In genomic region chr7:16819794-16820193, GRCm38 (mm10) we compare ENCODE assay signal across 13 mouse cellular contexts. TPM values are rescaled to one million over a fixed set of nuclear protein-coding genes. Genes with fewer than 3 reads are reported as not detected.
DNase-seq lines count a peak whose midpoint lies in the region; ATAC-seq and TF ChIP-seq lines count a peak whose summit lies in the region.
"Had no signal": no experiment of that assay in that cellular context is flagged by ENCODE, and none has a peak within 500 bp of the region (broad histone marks: within the 10 kb centered on the region; RNA-seq: fewer than 3 reads in every experiment).

No protein-coding gene starts in this region.

- TF ChIP-seq EP300 in stomach, postnatal 0 days (optimal IDR thresholded peaks at IDR 0.05) = no peak

- peaks cover 24% of the 10 kb centered on the region for H3K36me3 ChIP-seq in hindbrain, embryonic 12.5 days
- H3K36me3 ChIP-seq in hindbrain, embryonic 10.5 days = peaks cover 40% of the 10 kb centered on the region
- peaks cover 12% of the 10 kb centered on the region; the same call in 1 of the 2 replicates for H3K36me3 ChIP-seq in stomach, embryonic 15.5 days
- peaks cover 6% of the 10 kb centered on the region for H3K36me3 ChIP-seq in stomach, postnatal 0 days (ENCODE audit: control insufficient read depth, insufficient read depth, low read length)
- peaks cover 36% of the 10 kb centered on the region for H3K36me3 ChIP-seq in liver, embryonic 13.5 days

- H3K4me2 ChIP-seq in hindbrain, embryonic 12.5 days (replicated peaks) = no peak overlapping the region
- H3K4me2 ChIP-seq in stomach, embryonic 15.5 days = no peak overlapping the region
- H3K4me2 ChIP-seq in stomach, postnatal 0 days (replicated peaks; ENCODE audit: low read depth) = no peak overlapping the region
- H3K4me2 ChIP-seq in liver, embryonic 13.5 days = peak overlapping the region; percentile 88
- H3K4me2 ChIP-seq: embryonic facial prominence, embryonic 15.5 days had no signal

- TF ChIP-seq CTCF in stomach, postnatal 0 days (IDR thresholded peaks at IDR 0.05; ENCODE audit: low read depth) = no peak

- H3K27me3 ChIP-seq in hindbrain, embryonic 12.5 days = no peaks in the 10 kb centered on the region
- H3K27me3 ChIP-seq in hindbrain, embryonic 10.5 days (ENCODE audit: insufficient read depth, poor library complexity, severe bottlenecking) = no peaks in the 10 kb centered on the region
- no peaks in the 10 kb centered on the region for H3K27me3 ChIP-seq in stomach, embryonic 15.5 days (replicated peaks)
- no peaks in the 10 kb centered on the region for H3K27me3 ChIP-seq in stomach, postnatal 0 days (ENCODE audit: control insufficient read depth, insufficient read depth, low read length)
- H3K27me3 ChIP-seq in liver, embryonic 13.5 days = no peaks in the 10 kb centered on the region
- H3K27me3 ChIP-seq: embryonic facial prominence, embryonic 15.5 days had no signal

- 74% methylated on average over 5 of the region's 5 CpGs for WGBS in hindbrain, embryonic 12.5 days
- WGBS in hindbrain, embryonic 10.5 days = 83% methylated on average over 5 of the region's 5 CpGs
- WGBS in stomach, embryonic 15.5 days = 77% methylated on average over 5 of the region's 5 CpGs
- WGBS in stomach, postnatal 0 days = 82% methylated on average over 5 of the region's 5 CpGs
- WGBS in liver, embryonic 13.5 days (ENCODE audit: insufficient replicate concordance) = 13% methylated on average over 5 of the region's 5 CpGs

- H3K4me1 ChIP-seq in hindbrain, embryonic 12.5 days = peaks cover 56% of the 10 kb centered on the region
- peaks cover 68% of the 10 kb centered on the region for H3K4me1 ChIP-seq in hindbrain, embryonic 10.5 days (replicated peaks)
- H3K4me1 ChIP-seq in stomach, embryonic 15.5 days = peaks cover 49% of the 10 kb centered on the region
- peaks cover 14% of the 10 kb centered on the region for H3K4me1 ChIP-seq in stomach, postnatal 0 days (replicated peaks; ENCODE audit: control insufficient read depth, insufficient read depth)
- peaks cover 81% of the 10 kb centered on the region for H3K4me1 ChIP-seq in liver, embryonic 13.5 days (replicated peaks)

- H3K27ac ChIP-seq in hindbrain, embryonic 12.5 days = no peak overlapping the region
- no peak overlapping the region for H3K27ac ChIP-seq in hindbrain, embryonic 10.5 days
- peak overlapping the region; percentile 11; the same call in 1 of the 2 replicates for H3K27ac ChIP-seq in stomach, embryonic 15.5 days
- no peak overlapping the region for H3K27ac ChIP-seq in stomach, postnatal 0 days (replicated peaks)
- H3K27ac ChIP-seq in liver, embryonic 13.5 days = peak overlapping the region; percentile 90
- H3K27ac ChIP-seq: embryonic facial prominence, embryonic 15.5 days had no signal

- DNase-seq in hindbrain, embryonic 10.5 days (ENCODE audit: low spot score) = no peak
- no peak for DNase-seq in stomach, postnatal 0 days (ENCODE audit: low spot score)
- DNase-seq in liver, embryonic 13.5 days = peak; percentile 51
- DNase-seq in B cell, adult 2 months = no peak
- DNase-seq in spleen, postnatal 36 days (ENCODE audit: low spot score in 2 of 2) = no peak
- no peak for DNase-seq in embryo, embryonic 10 days (ENCODE audit: low spot score)
- DNase-seq: adrenal gland, postnatal 25 days; kidney, adult 18-20 months; spleen, adult 18-20 months; thymus, postnatal 36 days had no signal

- no peak for ATAC-seq in hindbrain, embryonic 12.5 days (ENCODE audit: low FRiP score)
- ATAC-seq in stomach, embryonic 15.5 days (ENCODE audit: insufficient read depth, low FRiP score, low read depth) = no peak
- no peak for ATAC-seq in stomach, postnatal 0 days (ENCODE audit: low FRiP score, low TSS enrichment)
- peak; percentile 89 for ATAC-seq in liver, embryonic 13.5 days (ENCODE audit: low read depth)

- H3K9ac ChIP-seq in hindbrain, embryonic 12.5 days = 0 out of 2 replicates have a peak overlapping the region, but pooled peaks have one; percentile 33
- H3K9ac ChIP-seq in stomach, embryonic 15.5 days = no peak overlapping the region
- H3K9ac ChIP-seq in stomach, postnatal 0 days (ENCODE audit: low read length) = no peak overlapping the region
- peak overlapping the region; percentile 66 for H3K9ac ChIP-seq in liver, embryonic 13.5 days
- H3K9ac ChIP-seq: embryonic facial prominence, embryonic 15.5 days had no signal

- H3K4me3 ChIP-seq in hindbrain, embryonic 12.5 days = no peak overlapping the region
- no peak overlapping the region for H3K4me3 ChIP-seq in hindbrain, embryonic 10.5 days
- H3K4me3 ChIP-seq in stomach, embryonic 15.5 days (replicated peaks) = no peak overlapping the region
- no peak overlapping the region for H3K4me3 ChIP-seq in stomach, postnatal 0 days (ENCODE audit: low read depth, low read length)
- peak overlapping the region; percentile 35 for H3K4me3 ChIP-seq in liver, embryonic 13.5 days (replicated peaks)
- H3K4me3 ChIP-seq: embryonic facial prominence, embryonic 15.5 days had no signal

- no peaks in the 10 kb centered on the region for H3K9me3 ChIP-seq in hindbrain, embryonic 12.5 days (replicated peaks)
- no peaks in the 10 kb centered on the region for H3K9me3 ChIP-seq in hindbrain, embryonic 10.5 days
- H3K9me3 ChIP-seq in stomach, embryonic 15.5 days = no peaks in the 10 kb centered on the region
- H3K9me3 ChIP-seq in stomach, postnatal 0 days (ENCODE audit: control insufficient read depth, low read length) = no peaks in the 10 kb centered on the region
- H3K9me3 ChIP-seq in liver, embryonic 13.5 days (replicated peaks) = no peaks in the 10 kb centered on the region
- H3K9me3 ChIP-seq: embryonic facial prominence, embryonic 15.5 days had no signal

RNA-seq across cellular contexts. Expression of gene Fkrp, which starts 3.3 kb away (rescaled TPM):
- 38.7 and 39.1 TPM in 2 replicates for polyA plus RNA-seq in hindbrain, embryonic 12.5 days (2016; fragmentation: Nextera tagmentation; extraction: Ambion mirVana)
- 29.3 TPM in 2 replicates for polyA plus RNA-seq in hindbrain, embryonic 10.5 days (2016; fragmentation: Nextera tagmentation; extraction: Ambion mirVana)
- polyA plus RNA-seq in stomach, embryonic 15.5 days (2015; fragmentation: Nextera tagmentation; extraction: Ambion mirVana) = 28.4 and 29.1 TPM in 2 replicates
- polyA plus RNA-seq in stomach, postnatal 0 days (2015; fragmentation: Nextera tagmentation; extraction: Ambion mirVana) = 14.2 and 14.5 TPM in 2 replicates
- polyA plus RNA-seq in liver, embryonic 13.5 days (2015; fragmentation: Nextera tagmentation; extraction: Ambion mirVana) = 10.0 and 10.7 TPM in 2 replicates

RNA-seq across cellular contexts. Expression of gene Strn4, which starts 4.1 kb away (rescaled TPM):
- 180 and 183 TPM in 2 replicates for polyA plus RNA-seq in hindbrain, embryonic 12.5 days (2016; fragmentation: Nextera tagmentation; extraction: Ambion mirVana)
- polyA plus RNA-seq in hindbrain, embryonic 10.5 days (2016; fragmentation: Nextera tagmentation; extraction: Ambion mirVana) = 120 and 153 TPM in 2 replicates
- polyA plus RNA-seq in stomach, embryonic 15.5 days (2015; fragmentation: Nextera tagmentation; extraction: Ambion mirVana) = 87.2 and 89.4 TPM in 2 replicates
- 45.1 and 45.2 TPM in 2 replicates for polyA plus RNA-seq in stomach, postnatal 0 days (2015; fragmentation: Nextera tagmentation; extraction: Ambion mirVana)
- 32.8 and 34.0 TPM in 2 replicates for polyA plus RNA-seq in liver, embryonic 13.5 days (2015; fragmentation: Nextera tagmentation; extraction: Ambion mirVana)

RNA-seq across cellular contexts. Expression of gene Prkd2, which starts 22.9 kb away (rescaled TPM):
- 8.8 and 9.3 TPM in 2 replicates for polyA plus RNA-seq in hindbrain, embryonic 12.5 days (2016; fragmentation: Nextera tagmentation; extraction: Ambion mirVana)
- 11.2 and 12.6 TPM in 2 replicates for polyA plus RNA-seq in hindbrain, embryonic 10.5 days (2016; fragmentation: Nextera tagmentation; extraction: Ambion mirVana)
- polyA plus RNA-seq in stomach, embryonic 15.5 days (2015; fragmentation: Nextera tagmentation; extraction: Ambion mirVana) = 11.6 and 12.2 TPM in 2 replicates
- polyA plus RNA-seq in stomach, postnatal 0 days (2015; fragmentation: Nextera tagmentation; extraction: Ambion mirVana) = 7.5 and 8.8 TPM in 2 replicates
- polyA plus RNA-seq in liver, embryonic 13.5 days (2015; fragmentation: Nextera tagmentation; extraction: Ambion mirVana) = 2.7 and 3.5 TPM in 2 replicates

RNA-seq across cellular contexts. Expression of gene Slc1a5, which starts 38.7 kb away (rescaled TPM):
- polyA plus RNA-seq in hindbrain, embryonic 12.5 days (2016; fragmentation: Nextera tagmentation; extraction: Ambion mirVana) = 20.2 and 20.5 TPM in 2 replicates
- 28.8 and 31.6 TPM in 2 replicates for polyA plus RNA-seq in hindbrain, embryonic 10.5 days (2016; fragmentation: Nextera tagmentation; extraction: Ambion mirVana)
- polyA plus RNA-seq in stomach, embryonic 15.5 days (2015; fragmentation: Nextera tagmentation; extraction: Ambion mirVana) = 64.2 and 66.3 TPM in 2 replicates
- polyA plus RNA-seq in stomach, postnatal 0 days (2015; fragmentation: Nextera tagmentation; extraction: Ambion mirVana) = 48.6 and 53.5 TPM in 2 replicates
- 92.3 and 93.0 TPM in 2 replicates for polyA plus RNA-seq in liver, embryonic 13.5 days (2015; fragmentation: Nextera tagmentation; extraction: Ambion mirVana)

RNA-seq across cellular contexts. Expression of gene Dact3, which starts 55.3 kb away (rescaled TPM):
- 9.0 and 10.4 TPM in 2 replicates for polyA plus RNA-seq in hindbrain, embryonic 12.5 days (2016; fragmentation: Nextera tagmentation; extraction: Ambion mirVana)
- 3.2 and 4.9 TPM in 2 replicates for polyA plus RNA-seq in hindbrain, embryonic 10.5 days (2016; fragmentation: Nextera tagmentation; extraction: Ambion mirVana)
- polyA plus RNA-seq in stomach, embryonic 15.5 days (2015; fragmentation: Nextera tagmentation; extraction: Ambion mirVana) = 3.9 and 4.6 TPM in 2 replicates
- polyA plus RNA-seq in stomach, postnatal 0 days (2015; fragmentation: Nextera tagmentation; extraction: Ambion mirVana) = 3.5 and 5.1 TPM in 2 replicates
- 0.15 and 0.17 TPM in 2 replicates for polyA plus RNA-seq in liver, embryonic 13.5 days (2015; fragmentation: Nextera tagmentation; extraction: Ambion mirVana)

Comparison
In these comparisons a context has a peak if more than half of its experiments do, and no peak if none do; other contexts are left out.
1. H3K27ac ChIP-seq: peak in stomach, embryonic 15.5 days (single experiment) and liver, embryonic 13.5 days (single experiment); none in hindbrain, embryonic 12.5 days (single experiment), hindbrain, embryonic 10.5 days (single experiment) and stomach, postnatal 0 days (single experiment).
2. H3K9ac ChIP-seq: peak in hindbrain, embryonic 12.5 days (single experiment) and liver, embryonic 13.5 days (single experiment); none in stomach, embryonic 15.5 days (single experiment) and stomach, postnatal 0 days (single experiment).